In the genomic region with DNA sequence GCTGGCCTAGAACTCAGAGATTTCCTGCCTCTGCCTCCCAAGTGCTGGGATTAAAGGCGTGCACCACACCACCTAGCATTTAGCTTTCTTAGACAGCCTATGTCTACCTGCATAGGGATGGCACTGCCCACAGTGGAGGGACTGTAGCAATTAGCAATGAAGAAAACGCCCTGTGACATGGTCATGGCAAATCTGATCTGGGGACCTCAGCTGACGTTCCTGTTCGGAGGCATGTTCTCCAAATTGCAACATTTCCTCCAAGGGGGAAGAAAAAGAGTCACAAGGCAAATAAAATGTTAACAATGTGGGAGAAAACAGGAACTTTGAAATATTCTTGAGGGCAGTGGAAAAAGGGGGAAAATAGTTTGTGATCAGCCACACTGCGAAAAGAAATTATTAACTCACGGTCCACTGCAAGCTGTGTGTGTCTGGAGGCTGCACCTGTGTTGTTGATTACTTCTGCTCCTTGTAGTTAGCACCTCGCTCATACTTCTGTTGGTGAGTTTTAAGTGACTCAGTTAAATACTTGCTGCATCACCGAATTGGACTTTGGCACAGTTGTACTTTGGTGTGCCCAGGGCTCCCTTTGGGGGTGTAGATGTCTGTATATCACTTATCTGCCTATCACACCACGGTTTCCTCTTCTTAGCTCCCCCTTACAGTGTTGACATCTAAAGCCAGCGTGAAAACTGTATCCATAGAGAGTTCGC, we compare ENCODE assay signal across 11 mouse cellular contexts. TPM values are rescaled to one million over a fixed set of nuclear protein-coding genes. Genes with fewer than 3 reads are reported as not detected.
DNase-seq lines count a peak whose midpoint lies in the region; ATAC-seq and TF ChIP-seq lines count a peak whose summit lies in the region.
"Had no signal": no experiment of that assay in that cellular context is flagged by ENCODE, and none has a peak within 500 bp of the region (broad histone marks: within the 10 kb centered on the region; RNA-seq: fewer than 3 reads in every experiment).

No protein-coding gene starts in this region.

- DNase-seq in lung, adult 18-20 months = peak; percentile 22 to 28
- DNase-seq in lung, postnatal 10 days = no peak
- DNase-seq in kidney, adult 18-20 months = peak; percentile 49
- DNase-seq in stomach, postnatal 0 days (ENCODE audit: low spot score) = no peak
- no peak for DNase-seq in left cerebral cortex, postnatal 25 days (ENCODE audit: low spot score in 2 of 2)
- no peak for DNase-seq in layer of hippocampus, adult 11-12 months (ENCODE audit: low spot score)
- DNase-seq: gastrocnemius, postnatal 10 days; layer of hippocampus, postnatal 36 days had no signal

- peak overlapping the region; percentile 55 for H3K4me2 ChIP-seq in liver, embryonic 12.5 days
- H3K4me2 ChIP-seq in stomach, postnatal 0 days (replicated peaks; ENCODE audit: low read depth) = no peak overlapping the region
- H3K4me2 ChIP-seq: limb, embryonic 15.5 days had no signal

- peak; percentile 38 for ATAC-seq in liver, embryonic 12.5 days
- ATAC-seq in stomach, postnatal 0 days (ENCODE audit: low FRiP score, low TSS enrichment) = peak; percentile 26; the same call in 1 of the 2 replicates

- peaks cover 28% of the 10 kb centered on the region for H3K4me1 ChIP-seq in liver, embryonic 12.5 days
- no peaks in the 10 kb centered on the region for H3K4me1 ChIP-seq in stomach, postnatal 0 days (replicated peaks; ENCODE audit: control insufficient read depth, insufficient read depth)
- H3K4me1 ChIP-seq: limb, embryonic 15.5 days had no signal

- H3K27ac ChIP-seq in liver, embryonic 12.5 days = peak overlapping the region; percentile 77
- H3K27ac ChIP-seq in stomach, postnatal 0 days (replicated peaks) = no peak overlapping the region
- H3K27ac ChIP-seq: limb, embryonic 15.5 days had no signal

- no peak for TF ChIP-seq CTCF in stomach, postnatal 0 days (IDR thresholded peaks at IDR 0.05; ENCODE audit: low read depth)

- H3K27me3 ChIP-seq in liver, embryonic 12.5 days (replicated peaks) = no peaks in the 10 kb centered on the region
- H3K27me3 ChIP-seq in stomach, postnatal 0 days (ENCODE audit: control insufficient read depth, insufficient read depth, low read length) = no peaks in the 10 kb centered on the region
- H3K27me3 ChIP-seq: limb, embryonic 15.5 days had no signal

- H3K4me3 ChIP-seq in liver, embryonic 12.5 days = no peak overlapping the region
- H3K4me3 ChIP-seq in stomach, postnatal 0 days (ENCODE audit: low read depth, low read length) = no peak overlapping the region
- H3K4me3 ChIP-seq: limb, embryonic 15.5 days; myocyte had no signal

- peaks cover 27% of the 10 kb centered on the region for H3K36me3 ChIP-seq in liver, embryonic 12.5 days
- H3K36me3 ChIP-seq in stomach, postnatal 0 days (ENCODE audit: control insufficient read depth, insufficient read depth, low read length) = no peaks in the 10 kb centered on the region; the same call in 1 of the 2 replicates

- intact Hi-C loops in left cerebral cortex, postnatal 25 days (cut with DNase I) = no loop called here

- 70% methylated on average over 11 of the region's 11 CpGs for whole genome bisulfite sequencing in liver, embryonic 12.5 days (ENCODE audit: insufficient replicate concordance)
- 87% methylated on average over 11 of the region's 11 CpGs for WGBS in stomach, postnatal 0 days

- H3K9me3 ChIP-seq in liver, embryonic 12.5 days (replicated peaks) = no peaks in the 10 kb centered on the region
- no peaks in the 10 kb centered on the region for H3K9me3 ChIP-seq in stomach, postnatal 0 days (ENCODE audit: control insufficient read depth, low read length)
- H3K9me3 ChIP-seq: limb, embryonic 15.5 days had no signal

- TF ChIP-seq EP300 in stomach, postnatal 0 days (optimal IDR thresholded peaks at IDR 0.05) = no peak

- H3K9ac ChIP-seq in liver, embryonic 12.5 days = 0 out of 2 replicates have a peak overlapping the region, but pooled peaks have one; percentile 5
- H3K9ac ChIP-seq in stomach, postnatal 0 days (ENCODE audit: low read length) = no peak overlapping the region
- H3K9ac ChIP-seq: limb, embryonic 15.5 days had no signal

RNA-seq across cellular contexts. Expression of a gene that starts 9.6 kb away (rescaled TPM):
- 64.6 and 65.7 TPM in 2 replicates for polyA plus RNA-seq in liver, embryonic 12.5 days (2016; fragmentation: Nextera tagmentation; extraction: Ambion mirVana)
- 46.2 and 47.8 TPM in 2 replicates for polyA plus RNA-seq in stomach, postnatal 0 days (2015; fragmentation: Nextera tagmentation; extraction: Ambion mirVana)
- 10 to 100 TPM; 22.5 to 29.7 TPM for total RNA-seq in left cerebral cortex, postnatal 25 days (2021)

RNA-seq across cellular contexts. Expression of a gene that starts 53.7 kb away (rescaled TPM):
- 73.3 and 75.2 TPM in 2 replicates for polyA plus RNA-seq in liver, embryonic 12.5 days (2016; fragmentation: Nextera tagmentation; extraction: Ambion mirVana)
- 14.5 and 18.3 TPM in 2 replicates for polyA plus RNA-seq in stomach, postnatal 0 days (2015; fragmentation: Nextera tagmentation; extraction: Ambion mirVana)
- 1 to 10 TPM; 1.8 to 2.8 TPM for total RNA-seq in left cerebral cortex, postnatal 25 days (2021)

Comparison
In these comparisons a context has a peak if more than half of its experiments do, and no peak if none do; other contexts are left out.
1. DNase-seq: peak in lung, adult 18-20 months (2 of 2) and kidney, adult 18-20 months (single experiment); none in lung, postnatal 10 days (single experiment), stomach, postnatal 0 days (single experiment), left cerebral cortex, postnatal 25 days (0 of 2) and layer of hippocampus, adult 11-12 months (single experiment).